Mouse (Mus musculus) MN1 (cell line): ENCODE results near the gene Dpp6.

Experiments
- DNase-seq: peaks from one replicate; pipeline ENCODE4 v3.0.0-alpha.2; 2016; ENCODE audit warnings: low spot score

Gene Dpp6

DNA sequence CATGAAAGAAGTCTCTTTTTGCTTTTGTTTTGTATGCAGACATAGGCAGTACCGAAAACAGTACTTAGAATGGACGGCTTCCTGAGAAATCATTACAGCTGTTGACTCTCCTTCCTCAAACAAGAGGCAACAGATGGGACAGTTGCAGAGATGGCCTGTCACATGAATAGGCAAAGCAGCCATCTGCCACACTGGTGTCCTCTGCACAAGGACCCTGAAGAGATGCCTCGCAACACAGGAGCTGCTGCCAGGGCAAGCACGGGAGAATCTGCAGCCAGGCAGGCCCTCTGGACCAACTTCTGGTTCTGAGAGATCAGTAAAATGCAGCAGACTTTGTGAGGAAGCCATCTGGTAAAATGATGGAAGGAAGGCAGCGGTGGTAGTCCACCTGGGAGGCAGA, 950.9 kb downstream of the Dpp6 start:
- no peak for DNase-seq
